Mouse (Mus musculus): Measurements from ENCODE around the gene Atg7. TPM values are rescaled to one million over a fixed set of nuclear protein-coding genes. Genes with fewer than 3 reads are reported as not detected.

The Atg7 gene
- polyA plus RNA-seq, 1 experiment from 2014 or later, result 17.2 TPM

DNA sequence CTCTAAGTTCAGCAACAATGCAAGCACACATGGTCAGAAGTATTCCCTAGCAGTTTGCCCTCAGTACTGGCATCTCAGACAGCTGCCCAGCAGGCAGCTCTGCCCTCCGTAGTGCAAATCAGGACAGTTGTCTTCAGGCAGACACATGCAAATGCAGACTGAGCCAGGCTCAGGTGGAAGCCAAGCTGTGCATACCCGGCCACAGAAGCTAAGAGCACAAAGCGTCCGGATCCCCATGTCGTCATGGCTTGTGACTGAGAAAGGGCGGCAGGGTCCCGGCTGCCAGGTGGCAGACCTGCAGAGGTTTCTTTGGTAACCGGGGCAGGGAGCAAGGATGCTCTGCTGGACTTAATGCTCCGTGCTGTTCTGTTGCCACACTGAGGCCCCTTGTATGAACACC is 218.7 kb downstream of the Atg7 start:
- Histone ChIP-seq H3K9me3 (replicated peaks; ENCODE audit: control insufficient read depth, low read length, poor library complexity, severe bottlenecking) (no peaks in the 10 kb centered on the region), H3K27me3 (ENCODE audit: control insufficient read depth, insufficient read depth, low read depth, low read length) (no peaks in the 10 kb centered on the region), H3K9ac (ENCODE audit: low read depth, low read length) (no peak overlapping the region), H3K4me1 (ENCODE audit: control insufficient read depth, insufficient read depth, low read length) (peaks cover 5% of the 10 kb centered on the region; the same call in 1 of the 2 replicates), H3K27ac (ENCODE audit: low read length) (0 out of 2 replicates have a peak overlapping the region, but pooled peaks have one; percentile 1), H3K36me3 (ENCODE audit: control insufficient read depth, insufficient read depth, low read length) (peaks cover 5% of the 10 kb centered on the region; the same call in 1 of the 2 replicates), H3K4me2 (ENCODE audit: low read length) (no peak overlapping the region), H3K4me3 (ENCODE audit: low read depth, low read length) (no peak overlapping the region)
- ATAC-seq, result no peak
- WGBS, result 49% methylated on average over 9 of the region's 9 CpGs

DNA sequence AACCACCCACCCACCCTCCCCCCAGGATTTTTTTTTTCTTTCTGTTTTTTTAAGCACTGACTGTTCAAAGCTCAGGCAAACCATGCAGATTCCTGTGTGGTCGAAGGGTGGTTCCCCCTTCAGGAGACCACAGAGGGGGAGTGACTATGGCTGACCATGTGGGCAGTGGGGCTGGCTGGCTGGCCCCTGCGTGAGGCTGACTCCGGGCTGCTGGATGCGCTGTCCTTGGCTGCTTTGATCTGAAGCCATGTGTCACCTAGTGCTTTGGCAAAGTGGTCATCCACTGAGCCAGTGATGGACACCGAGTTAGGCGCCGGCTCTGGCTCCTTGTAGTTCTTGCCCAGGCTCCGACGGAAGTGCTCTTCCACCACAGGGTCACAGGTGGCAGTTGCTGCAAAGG is 219.1 kb downstream of the Atg7 start:
- no peak overlapping the region for H3K4me2 ChIP-seq (ENCODE audit: low read length)
- peaks cover 5% of the 10 kb centered on the region; the same call in 1 of the 2 replicates for H3K4me1 ChIP-seq (ENCODE audit: control insufficient read depth, insufficient read depth, low read length)
- H3K36me3 ChIP-seq (ENCODE audit: control insufficient read depth, insufficient read depth, low read length), result peaks cover 5% of the 10 kb centered on the region; the same call in 1 of the 2 replicates
- ATAC-seq, result no peak
- WGBS, result 86% methylated on average over 9 of the region's 9 CpGs
- H3K9me3 ChIP-seq (replicated peaks; ENCODE audit: control insufficient read depth, low read length, poor library complexity, severe bottlenecking), result no peaks in the 10 kb centered on the region
- H3K27me3 ChIP-seq (ENCODE audit: control insufficient read depth, insufficient read depth, low read depth, low read length), result no peaks in the 10 kb centered on the region
- H3K4me3 ChIP-seq (ENCODE audit: low read depth, low read length), result no peak overlapping the region
- no peak overlapping the region for H3K9ac ChIP-seq (ENCODE audit: low read depth, low read length)
- no peak overlapping the region for H3K27ac ChIP-seq (ENCODE audit: low read length)

DNA sequence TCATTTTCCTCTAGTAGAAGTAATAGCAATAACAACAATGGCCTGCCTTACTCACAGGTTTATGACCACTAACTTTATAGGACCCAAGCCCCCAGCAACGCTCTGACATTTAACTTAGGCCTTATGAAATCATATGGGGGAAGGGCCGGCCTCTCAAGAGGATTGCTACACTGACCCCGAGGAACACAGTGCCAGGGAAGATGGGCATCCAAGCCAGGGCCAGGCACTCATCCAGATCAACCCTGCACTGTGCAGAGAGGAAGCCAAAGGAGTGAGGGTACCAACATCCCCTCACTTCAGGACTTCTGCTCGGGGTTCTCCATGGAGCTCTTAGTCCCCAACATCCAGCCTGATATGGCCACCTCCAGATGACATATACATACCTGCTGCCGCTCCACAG is 220.6 kb downstream of the Atg7 start:
- peaks cover 5% of the 10 kb centered on the region; the same call in 1 of the 2 replicates for H3K36me3 ChIP-seq (ENCODE audit: control insufficient read depth, insufficient read depth, low read length)
- H3K9me3 ChIP-seq (replicated peaks; ENCODE audit: control insufficient read depth, low read length, poor library complexity, severe bottlenecking), result no peaks in the 10 kb centered on the region
- H3K27me3 ChIP-seq (ENCODE audit: control insufficient read depth, insufficient read depth, low read depth, low read length), result no peaks in the 10 kb centered on the region
- no peak overlapping the region for H3K9ac ChIP-seq (ENCODE audit: low read depth, low read length)
- ATAC-seq, result no peak
- WGBS, result 94% methylated on average over 5 of the region's 5 CpGs
- no peak overlapping the region for H3K27ac ChIP-seq (ENCODE audit: low read length)
- no peak overlapping the region for H3K4me3 ChIP-seq (ENCODE audit: low read depth, low read length)
- no peaks in the 10 kb centered on the region for H3K4me1 ChIP-seq (ENCODE audit: control insufficient read depth, insufficient read depth, low read length)
- H3K4me2 ChIP-seq (ENCODE audit: low read length), result no peak overlapping the region

DNA sequence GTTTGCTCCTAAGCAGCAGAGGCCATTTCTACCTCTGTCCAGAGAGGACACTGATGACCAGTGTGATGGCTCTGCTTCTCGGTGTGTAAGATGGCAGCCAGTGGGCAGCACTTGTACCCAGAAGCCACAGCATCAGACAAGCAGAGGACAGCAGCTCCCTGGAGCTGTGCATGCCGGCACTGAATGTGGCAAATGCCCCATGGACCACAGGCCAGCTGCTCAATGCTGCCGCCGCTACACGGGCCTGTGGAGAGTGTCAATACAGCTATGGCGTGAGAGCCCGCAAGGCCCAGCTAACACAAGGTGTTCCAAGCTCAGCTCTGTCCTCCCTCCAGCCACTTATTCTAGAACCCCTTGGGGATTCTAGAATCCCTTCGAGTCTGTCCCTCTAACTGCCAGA is 221.5 kb downstream of the Atg7 start:
- WGBS, result 83% methylated on average over 8 of the region's 8 CpGs
- no peak overlapping the region for H3K4me3 ChIP-seq (ENCODE audit: low read depth, low read length)
- H3K4me2 ChIP-seq (ENCODE audit: low read length), result no peak overlapping the region
- no peak overlapping the region for H3K27ac ChIP-seq (ENCODE audit: low read length)
- H3K4me1 ChIP-seq (ENCODE audit: control insufficient read depth, insufficient read depth, low read length), result no peaks in the 10 kb centered on the region
- no peak for ATAC-seq
- H3K9ac ChIP-seq (ENCODE audit: low read depth, low read length), result no peak overlapping the region
- peaks cover 5% of the 10 kb centered on the region; the same call in 1 of the 2 replicates for H3K36me3 ChIP-seq (ENCODE audit: control insufficient read depth, insufficient read depth, low read length)
- no peaks in the 10 kb centered on the region for H3K9me3 ChIP-seq (replicated peaks; ENCODE audit: control insufficient read depth, low read length, poor library complexity, severe bottlenecking)
- H3K27me3 ChIP-seq (ENCODE audit: control insufficient read depth, insufficient read depth, low read depth, low read length), result no peaks in the 10 kb centered on the region

- H3K27ac ChIP-seq (ENCODE audit: low read length), result no peak overlapping the region
- H3K4me3 ChIP-seq (ENCODE audit: low read depth, low read length), result no peak overlapping the region
- ATAC-seq, result no peak
- H3K4me2 ChIP-seq (ENCODE audit: low read length), result no peak overlapping the region
- H3K9me3 ChIP-seq (replicated peaks; ENCODE audit: control insufficient read depth, low read length, poor library complexity, severe bottlenecking), result no peaks in the 10 kb centered on the region
- H3K4me1 ChIP-seq (ENCODE audit: control insufficient read depth, insufficient read depth, low read length), result peaks cover 7% of the 10 kb centered on the region; the same call in 1 of the 2 replicates
- H3K27me3 ChIP-seq (ENCODE audit: control insufficient read depth, insufficient read depth, low read depth, low read length), result no peaks in the 10 kb centered on the region
- 82% methylated on average over 3 of the region's 3 CpGs for WGBS
- no peak overlapping the region for H3K9ac ChIP-seq (ENCODE audit: low read depth, low read length)
- peaks cover 3% of the 10 kb centered on the region; the same call in 1 of the 2 replicates for H3K36me3 ChIP-seq (ENCODE audit: control insufficient read depth, insufficient read depth, low read length)
These were observed 223.2 kb downstream of the Atg7 start for GRCm38 (mm10) chr6:114866078-114866477.

DNA sequence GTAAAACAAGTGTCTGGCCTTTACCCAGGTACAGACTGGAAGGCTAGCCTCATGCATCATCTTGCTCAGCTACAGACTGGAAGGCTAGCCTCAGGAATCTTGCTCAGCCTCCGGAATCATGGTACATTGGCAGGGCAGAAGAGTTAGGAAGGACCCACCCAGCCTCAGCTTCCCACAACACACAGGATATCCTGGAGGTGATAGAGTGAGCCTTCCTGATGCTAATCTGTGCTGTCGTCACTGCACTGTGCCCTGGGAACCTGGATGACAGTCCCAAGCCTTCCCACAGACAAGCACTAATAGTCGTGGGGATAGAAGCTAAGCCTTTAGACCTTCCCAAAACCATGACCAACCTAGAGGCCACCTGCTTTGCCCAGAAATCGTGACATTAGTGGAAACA is 223.7 kb downstream of the Atg7 start:
- Histone ChIP-seq H3K4me2 (ENCODE audit: low read length) (no peak overlapping the region), H3K9me3 (replicated peaks; ENCODE audit: control insufficient read depth, low read length, poor library complexity, severe bottlenecking) (no peaks in the 10 kb centered on the region), H3K36me3 (ENCODE audit: control insufficient read depth, insufficient read depth, low read length) (peaks cover 1% of the 10 kb centered on the region; the same call in 1 of the 2 replicates), H3K27ac (ENCODE audit: low read length) (no peak overlapping the region), H3K4me1 (ENCODE audit: control insufficient read depth, insufficient read depth, low read length) (peaks cover 7% of the 10 kb centered on the region; the same call in 1 of the 2 replicates), H3K9ac (ENCODE audit: low read depth, low read length) (no peak overlapping the region), H3K27me3 (ENCODE audit: control insufficient read depth, insufficient read depth, low read depth, low read length) (no peaks in the 10 kb centered on the region), H3K4me3 (ENCODE audit: low read depth, low read length) (no peak overlapping the region)
- ATAC-seq, result no peak
- WGBS, result 84% methylated on average over 4 of the region's 4 CpGs

- peak; percentile 18; the same call in 1 of the 2 replicates for ATAC-seq
- Histone ChIP-seq H3K27me3 (ENCODE audit: control insufficient read depth, insufficient read depth, low read depth, low read length) (no peaks in the 10 kb centered on the region), H3K9ac (ENCODE audit: low read depth, low read length) (no peak overlapping the region), H3K9me3 (replicated peaks; ENCODE audit: control insufficient read depth, low read length, poor library complexity, severe bottlenecking) (no peaks in the 10 kb centered on the region), H3K36me3 (ENCODE audit: control insufficient read depth, insufficient read depth, low read length) (no peaks in the 10 kb centered on the region), H3K4me2 (ENCODE audit: low read length) (no peak overlapping the region), H3K4me3 (ENCODE audit: low read depth, low read length) (no peak overlapping the region), H3K4me1 (ENCODE audit: control insufficient read depth, insufficient read depth, low read length) (peaks cover 11% of the 10 kb centered on the region; the same call in 1 of the 2 replicates), H3K27ac (ENCODE audit: low read length) (no peak overlapping the region)
- 85% methylated on average over 7 of the region's 7 CpGs for WGBS
These were observed 225.8 kb downstream of the Atg7 start for GRCm38 (mm10) chr6:114868656-114869055.

DNA sequence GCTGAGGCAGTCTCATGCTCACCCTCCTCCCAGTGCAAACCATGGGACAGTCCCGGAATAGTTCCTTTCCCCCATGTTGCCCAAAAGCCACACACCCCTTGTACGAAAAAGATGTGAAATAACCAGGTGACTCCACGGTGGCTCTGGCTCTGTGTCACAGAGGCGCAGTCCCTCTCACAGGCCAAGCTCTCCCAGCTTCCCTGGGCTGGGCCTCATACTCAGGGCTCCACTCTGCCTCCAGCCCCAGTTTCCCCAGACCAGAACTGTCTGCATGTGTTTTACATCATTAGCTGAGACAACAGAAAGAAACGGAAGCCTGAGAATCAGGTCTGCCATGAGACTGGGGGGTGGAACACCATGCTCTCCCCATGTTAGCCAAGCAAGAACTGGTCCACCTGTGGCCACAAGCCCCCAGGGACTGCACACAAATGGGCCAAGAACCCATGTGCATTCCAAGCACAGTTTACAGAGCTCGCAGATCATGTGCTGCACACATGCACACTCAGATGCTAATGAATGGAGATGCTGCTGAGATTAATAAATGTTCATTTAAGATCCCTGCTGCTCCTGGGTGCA is 226.7 kb downstream of the Atg7 start:
- Histone ChIP-seq H3K4me3 (ENCODE audit: low read depth, low read length) (no peak overlapping the region), H3K4me1 (ENCODE audit: control insufficient read depth, insufficient read depth, low read length) (peaks cover 21% of the 10 kb centered on the region), H3K4me2 (ENCODE audit: low read length) (no peak overlapping the region), H3K9me3 (replicated peaks; ENCODE audit: control insufficient read depth, low read length, poor library complexity, severe bottlenecking) (no peaks in the 10 kb centered on the region), H3K9ac (ENCODE audit: low read depth, low read length) (no peak overlapping the region), H3K27ac (ENCODE audit: low read length) (no peak overlapping the region), H3K36me3 (ENCODE audit: control insufficient read depth, insufficient read depth, low read length) (no peaks in the 10 kb centered on the region), H3K27me3 (ENCODE audit: control insufficient read depth, insufficient read depth, low read depth, low read length) (no peaks in the 10 kb centered on the region)
- no peak for ATAC-seq
- WGBS, result 60% methylated on average over 6 of the region's 6 CpGs

GRCm38 (mm10) chr6:114871010-114871660 is 228.2 kb downstream of the Atg7 start:
- peaks cover 36% of the 10 kb centered on the region for H3K4me1 ChIP-seq (ENCODE audit: control insufficient read depth, insufficient read depth, low read length)
- H3K36me3 ChIP-seq (ENCODE audit: control insufficient read depth, insufficient read depth, low read length), result no peaks in the 10 kb centered on the region
- WGBS, result 90% methylated on average over 14 of the region's 14 CpGs
- H3K9me3 ChIP-seq (replicated peaks; ENCODE audit: control insufficient read depth, low read length, poor library complexity, severe bottlenecking), result no peaks in the 10 kb centered on the region
- no peak overlapping the region for H3K4me3 ChIP-seq (ENCODE audit: low read depth, low read length)
- H3K4me2 ChIP-seq (ENCODE audit: low read length), result no peak overlapping the region
- H3K27ac ChIP-seq (ENCODE audit: low read length), result no peak overlapping the region
- ATAC-seq, result no peak
- no peak overlapping the region for H3K9ac ChIP-seq (ENCODE audit: low read depth, low read length)
- H3K27me3 ChIP-seq (ENCODE audit: control insufficient read depth, insufficient read depth, low read depth, low read length), result no peaks in the 10 kb centered on the region

All from midbrain, embryonic 16.5 days (tissue).